Mouse (Mus musculus) CH12.LX (cell line): ENCODE results near the gene Ap2s1. TPM values are rescaled to one million over a fixed set of nuclear protein-coding genes. Genes with fewer than 3 reads are reported as not detected.

ENCODE experiments used
- DNase-seq: peaks from one replicate; pipeline ENCODE4 v3.0.0-alpha.2; 2013; ENCODE audit errors: extremely low read depth
- H3K27ac ChIP-seq: 2 replicates; pipeline ENCODE4 v1.5.1; 2012; ENCODE audit warnings: low read depth, mild to moderate bottlenecking, control low read depth, moderate library complexity; ENCODE audit not compliant: insufficient read depth
- H3K27me3 ChIP-seq: replicated peaks from 2 replicates; pipeline ENCODE3; 2012; ENCODE audit warnings: inconsistent platforms
- H3K36me3 ChIP-seq, 2 experiments: replicated peaks in 1 of 2; 2 replicates each; pipeline versions ENCODE3 to v1.6.1; 2012; ENCODE audit warnings: inconsistent platforms in 1 of 2, low read length in 1 of 2, mild to moderate bottlenecking in 1 of 2, mixed read lengths in 1 of 2, moderate library complexity in 1 of 2; ENCODE audit not compliant: control insufficient read depth in 1 of 2, insufficient read depth in 1 of 2
- H3K4me1 ChIP-seq, 2 experiments: 2 replicates each; pipeline ENCODE4 v1.6.1; 2012; ENCODE audit warnings: inconsistent platforms in 1 of 2, moderate library complexity in 1 of 2; ENCODE audit not compliant: insufficient read depth in 2 of 2, control insufficient read depth in 1 of 2
- H3K4me2 ChIP-seq: 2 replicates; pipeline ENCODE4 v1.6.1; 2012; ENCODE audit warnings: low read depth, mild to moderate bottlenecking, control low read depth; ENCODE audit not compliant: poor library complexity, insufficient read depth, severe bottlenecking
- H3K4me3 ChIP-seq, 3 experiments: fragments of 150-350 bp in 1 of 3; sonication (generic) in 1 of 3; replicated peaks in 1 of 3; 2 replicates each; pipeline versions ENCODE3 to v1.5.1; 2011 to 2012; ENCODE audit warnings: low read depth in 2 of 3, low read length in 2 of 3, mild to moderate bottlenecking in 2 of 3, moderate library complexity in 2 of 3, control low read depth in 1 of 3, improper control_type of control experiment in 1 of 3, inconsistent platforms in 1 of 3, mixed read lengths in 1 of 3; ENCODE audit not compliant: poor library complexity in 1 of 3
- H3K79me2 ChIP-seq: replicated peaks from 2 replicates; pipeline ENCODE4 v1.6.1; 2012; ENCODE audit warnings: mild to moderate bottlenecking, moderate library complexity; ENCODE audit not compliant: control insufficient read depth, poor library complexity, insufficient read depth, severe bottlenecking; ENCODE audit errors: extremely low read depth
- H3K9ac ChIP-seq: 2 replicates; pipeline ENCODE4 v1.6.1; 2012; ENCODE audit warnings: low read depth, mild to moderate bottlenecking, control low read depth, moderate library complexity; ENCODE audit not compliant: insufficient read depth
- H3K9me3 ChIP-seq: replicated peaks from 2 replicates; pipeline ENCODE3; 2012; ENCODE audit warnings: low read length, inconsistent platforms, mixed read lengths
- CHD2 ChIP-seq: IDR thresholded peaks from 2 replicates; pipeline ENCODE4 v1.6.1; 2011; ENCODE audit warnings: low read length, improper control_type of control experiment
- E2F4 ChIP-seq: IDR thresholded peaks from 2 replicates; pipeline ENCODE4 v1.6.1; 2011; ENCODE audit warnings: low read depth, low read length, improper control_type of control experiment; ENCODE audit not compliant: insufficient replicate concordance
- ELF1 ChIP-seq: IDR thresholded peaks from 2 replicates; pipeline ENCODE4 v1.6.1; 2014; ENCODE audit warnings: low read depth, mild to moderate bottlenecking, inconsistent platforms, low read length, improper control_type of control experiment
- KAT2A ChIP-seq: IDR thresholded peaks from 2 replicates; pipeline ENCODE4 v1.6.1; 2012; ENCODE audit warnings: low read length, improper control_type of control experiment, inconsistent platforms; ENCODE audit not compliant: insufficient replicate concordance
- MAX ChIP-seq: IDR thresholded peaks from 2 replicates; pipeline ENCODE4 v1.6.1; 2011; ENCODE audit warnings: low read length, improper control_type of control experiment
- MAZ ChIP-seq: IDR thresholded peaks from 2 replicates; pipeline ENCODE4 v1.6.1; 2012; ENCODE audit warnings: low read depth, mild to moderate bottlenecking, inconsistent platforms, low read length, improper control_type of control experiment, moderate library complexity
- POLR2A ChIP-seq: IDR thresholded peaks from 2 replicates; pipeline ENCODE4 v1.6.1; 2011; ENCODE audit warnings: low read depth, mild to moderate bottlenecking, improper control_type of control experiment, low read length
- ZMIZ1 ChIP-seq: IDR thresholded peaks from 2 replicates; pipeline ENCODE4 v1.6.1; 2012; ENCODE audit warnings: low read depth, mild to moderate bottlenecking, inconsistent platforms, low read length, improper control_type of control experiment
- dilution Hi-C: fragments of 300-500 bp; cut with MboI; formaldehyde crosslinking; loops from 2 replicates; pipeline ENCODE4 v1.14.3; 2020; ENCODE audit warnings: low sequenced_read_pairs; ENCODE audit not compliant: extremely low pct_unique_long_range_greater_than_20kb, extremely low pct_ligation_motif_present
- in situ Hi-C: fragments of 300-500 bp; cut with MboI; formaldehyde crosslinking; loops from 3 replicates; pipeline ENCODE4 v1.14.3; 2019; ENCODE audit warnings: low sequenced_read_pairs, low pct_ligation_motif_present, low pct_unique_long_range_greater_than_20kb, mixed read lengths
- polyA plus RNA-seq: library from polyadenylated mRNA; unstranded; fragments of >175 nt; gene quantifications from 2 replicates; pipeline ENCODE4 v1.2.1, GENCODE M21; 2012; ENCODE audit warnings: low read depth; ENCODE audit not compliant: insufficient read length
- total RNA-seq, 2 experiments: library from RNA; depleted of rRNA; stranded (reverse); fragments of 300-350 nt in 1 of 2; fragments of >200 nt in 1 of 2; gene quantifications; 2 replicates each; pipeline ENCODE4 v1.2.3; 2012 to 2014

Ap2s1 gene
- total and polyA plus RNA-seq, 3 experiments = 180 to 232 (median 202) TPM

GRCm38 (mm10) chr7:16758872-16759574 is 20.8 kb downstream of the Ap2s1 start:
- Histone ChIP-seq H3K4me2 (no peak overlapping the region), H3K4me3 (no peak overlapping the region), H3K79me2 (no peaks in the 10 kb centered on the region), H3K27ac (no peak overlapping the region), H3K36me3 (no peaks in the 10 kb centered on the region), H3K9me3 (peaks cover 3% of the 10 kb centered on the region), H3K9ac (no peak overlapping the region), H3K27me3 (no peaks in the 10 kb centered on the region), H3K4me1 (peaks cover 2 to 12% of the 10 kb centered on the region in 2 experiments; a peak in 2 of 4 replicates)
- in situ Hi-C loops = no loop called here
- TF ChIP-seq KAT2A = no peak
- DNase-seq = peak; percentile 33
- dilution Hi-C loops = no loop called here

DNA sequence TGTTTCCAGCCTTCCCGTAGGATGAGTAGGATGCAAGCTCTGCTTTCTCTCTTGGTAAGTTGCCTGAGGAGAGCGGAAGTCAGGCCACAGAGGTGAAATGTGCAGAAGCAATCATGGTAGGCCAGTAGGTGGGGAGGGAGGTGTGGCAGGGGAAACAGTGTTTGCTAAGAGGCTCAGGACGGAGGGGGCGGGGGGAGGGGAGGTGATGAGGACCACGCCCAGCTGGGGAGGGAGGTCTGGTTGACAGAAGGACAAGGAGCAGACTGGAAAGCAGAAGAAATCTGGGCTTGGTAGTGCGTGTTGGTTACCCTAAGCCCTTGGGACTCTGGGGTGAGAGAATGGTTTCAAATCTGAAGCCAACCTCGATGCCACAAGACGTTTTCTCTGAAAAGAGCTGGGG is 22.1 kb downstream of the Ap2s1 start:
- peak; percentile 89 for DNase-seq
- H3K9me3 ChIP-seq = peaks cover 3% of the 10 kb centered on the region
- in situ Hi-C loops (no loop called here), dilution Hi-C loops (no loop called here)
- H3K4me3 ChIP-seq = no peak overlapping the region
- TF ChIP-seq POLR2A = peak; percentile 34; the same call in 1 of the 2 replicates
- TF ChIP-seq MAZ = 0 out of 2 replicates have a peak, but pooled peaks have one; percentile 37
- peak; percentile 47; the same call in 1 of the 2 replicates for TF ChIP-seq ELF1
- TF ChIP-seq CHD2 = no peak
- no peak for TF ChIP-seq MAX
- TF ChIP-seq ZMIZ1 = no peak
- H3K79me2 ChIP-seq = no peaks in the 10 kb centered on the region
- H3K9ac ChIP-seq = no peak overlapping the region
- no peak overlapping the region for H3K27ac ChIP-seq
- H3K4me2 ChIP-seq = peak overlapping the region; percentile 48
- no peaks in the 10 kb centered on the region for H3K27me3 ChIP-seq
- H3K4me1 ChIP-seq = peaks cover 2 to 12% of the 10 kb centered on the region in 2 experiments; a peak in 2 of 4 replicates
- H3K36me3 ChIP-seq = no peaks in the 10 kb centered on the region

DNA sequence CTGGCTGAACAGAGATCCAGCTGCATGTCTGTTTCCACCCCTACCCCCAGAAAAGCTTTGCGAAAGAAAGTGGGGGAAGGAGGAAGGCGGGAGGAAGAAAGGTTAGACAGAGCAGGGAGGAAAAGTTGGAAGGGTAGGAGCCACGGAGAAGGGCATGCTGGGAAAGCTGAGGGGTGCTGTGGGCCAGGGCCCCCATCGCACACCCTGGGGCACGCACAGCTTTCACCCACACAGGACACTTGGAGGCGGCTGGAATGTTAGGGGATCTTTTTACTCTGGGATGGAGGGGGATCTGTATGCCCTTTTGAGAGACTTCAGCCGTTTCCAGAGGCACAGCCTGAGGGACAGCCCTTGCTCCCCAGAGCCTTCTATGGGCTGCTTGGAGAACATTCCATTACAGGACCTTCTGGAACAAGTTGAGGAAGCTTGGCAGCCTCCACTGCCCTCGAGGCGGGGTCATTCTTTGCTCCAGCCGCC is 22.8 kb downstream of the Ap2s1 start:
- Histone ChIP-seq H3K9ac (no peak overlapping the region), H3K27me3 (no peaks in the 10 kb centered on the region), H3K9me3 (peaks cover 3% of the 10 kb centered on the region), H3K36me3 (no peaks in the 10 kb centered on the region), H3K4me2 (no peak overlapping the region), H3K4me3 (no peak overlapping the region), H3K4me1 (peaks cover 2 to 12% of the 10 kb centered on the region in 2 experiments; a peak in 2 of 4 replicates), H3K27ac (no peak overlapping the region), H3K79me2 (no peaks in the 10 kb centered on the region)
- TF ChIP-seq E2F4 = no peak
- no peak for TF ChIP-seq KAT2A
- dilution Hi-C loops = no loop called here
- in situ Hi-C loops = no loop called here
- DNase-seq = no peak
